Mouse (Mus musculus): ENCODE results near the gene Pygo2. TPM values are rescaled to one million over a fixed set of nuclear protein-coding genes. Genes with fewer than 3 reads are reported as not detected.

Gene Pygo2
- polyA plus RNA-seq, 1 experiment from 2014 or later = 19.4 TPM

- H3K36me3 ChIP-seq (ENCODE audit: insufficient read depth, low read length) = no peaks in the 10 kb centered on the region
- H3K9ac ChIP-seq (replicated peaks; ENCODE audit: low read depth) = no peak overlapping the region
- peak overlapping the region; percentile 87 for H3K4me2 ChIP-seq (replicated peaks; ENCODE audit: low read depth, low read length)
- WGBS = 1% methylated on average over 20 of the region's 20 CpGs
- H3K9me3 ChIP-seq (ENCODE audit: low read length) = no peaks in the 10 kb centered on the region
- H3K4me3 ChIP-seq (ENCODE audit: low read depth, low read length) = peak overlapping the region; percentile 71
- H3K27me3 ChIP-seq (replicated peaks; ENCODE audit: insufficient read depth, low read length) = no peaks in the 10 kb centered on the region
- ATAC-seq (no peak), DNase-seq (ENCODE audit: low spot score) (no peak)
- peaks cover 15% of the 10 kb centered on the region; the same call in 1 of the 2 replicates for H3K4me1 ChIP-seq (ENCODE audit: insufficient read depth, low read depth, low read length)
- no peak for TF ChIP-seq CTCF (IDR thresholded peaks at IDR 0.05)
- TF ChIP-seq EP300 (IDR thresholded peaks at IDR 0.05) = no peak
- peak overlapping the region; percentile 38; the same call in 1 of the 2 replicates for H3K27ac ChIP-seq (ENCODE audit: low read length)
Observed at GRCm38 (mm10) chr3:89417840-89418169, 12.2 kb upstream of the Pygo2 start.

- 0 out of 2 replicates have a peak, but pooled peaks cover 2% of the 10 kb centered on the region for H3K36me3 ChIP-seq (ENCODE audit: insufficient read depth, low read length)
- peak within 1 kb of the TSS; percentile 99 for H3K27ac ChIP-seq (ENCODE audit: low read length)
- peaks cover 15% of the 10 kb centered on the region; the same call in 1 of the 2 replicates for H3K4me1 ChIP-seq (ENCODE audit: insufficient read depth, low read depth, low read length)
- peak within 1 kb of the TSS; percentile 87 for H3K4me2 ChIP-seq (replicated peaks; ENCODE audit: low read depth, low read length)
- H3K9ac ChIP-seq (replicated peaks; ENCODE audit: low read depth) = peak within 1 kb of the TSS; percentile 77
- peak; percentile 91 for ATAC-seq
- no peaks in the 10 kb centered on the region for H3K9me3 ChIP-seq (ENCODE audit: low read length)
- 0% methylated on average over 39 of the region's 39 CpGs for WGBS
- no peaks in the 10 kb centered on the region for H3K27me3 ChIP-seq (replicated peaks; ENCODE audit: insufficient read depth, low read length)
- peak within 1 kb of the TSS; percentile 71 for H3K4me3 ChIP-seq (ENCODE audit: low read depth, low read length)
- TF ChIP-seq CTCF (IDR thresholded peaks at IDR 0.05) = no peak
- no peak for TF ChIP-seq EP300 (IDR thresholded peaks at IDR 0.05)
- peak; percentile 100 for DNase-seq (ENCODE audit: low spot score)
Observed at GRCm38 (mm10) chr3:89418170-89418860, 11.7 kb upstream of the Pygo2 start, which contains the start of the genes Cks1b and Shc1. Gene Cks1b, minus strand, starts transcription at chr3:89418383. Gene Shc1, plus strand, starts transcription at chr3:89418443.

- Histone ChIP-seq H3K9me3 (ENCODE audit: low read length) (no peaks in the 10 kb centered on the region), H3K9ac (replicated peaks; ENCODE audit: low read depth) (peak overlapping the region; percentile 77), H3K4me1 (ENCODE audit: insufficient read depth, low read depth, low read length) (peaks cover 15% of the 10 kb centered on the region; the same call in 1 of the 2 replicates), H3K36me3 (ENCODE audit: insufficient read depth, low read length) (0 out of 2 replicates have a peak, but pooled peaks cover 7% of the 10 kb centered on the region), H3K27ac (ENCODE audit: low read length) (peak overlapping the region; percentile 99), H3K4me3 (ENCODE audit: low read depth, low read length) (peak overlapping the region; percentile 71), H3K4me2 (replicated peaks; ENCODE audit: low read depth, low read length) (peak overlapping the region; percentile 87), H3K27me3 (replicated peaks; ENCODE audit: insufficient read depth, low read length) (no peaks in the 10 kb centered on the region)
- under 1% methylated on average over 16 of the region's 16 CpGs for WGBS
- ATAC-seq = peak; percentile 49
- no peak for TF ChIP-seq CTCF (IDR thresholded peaks at IDR 0.05)
- peak; percentile 68; the same call in 1 of the 2 replicates for TF ChIP-seq EP300 (IDR thresholded peaks at IDR 0.05)
- DNase-seq (ENCODE audit: low spot score) = peak; percentile 96
Observed at GRCm38 (mm10) chr3:89418861-89419250, 11.2 kb upstream of the Pygo2 start.

- TF ChIP-seq CTCF (IDR thresholded peaks at IDR 0.05) (no peak), EP300 (IDR thresholded peaks at IDR 0.05) (peak; percentile 84)
- under 1% methylated on average over 9 of the region's 9 CpGs for WGBS
- Histone ChIP-seq H3K9ac (replicated peaks; ENCODE audit: low read depth) (peak overlapping the region; percentile 77), H3K9me3 (ENCODE audit: low read length) (no peaks in the 10 kb centered on the region), H3K27me3 (replicated peaks; ENCODE audit: insufficient read depth, low read length) (no peaks in the 10 kb centered on the region), H3K36me3 (ENCODE audit: insufficient read depth, low read length) (0 out of 2 replicates have a peak, but pooled peaks cover 9% of the 10 kb centered on the region), H3K4me2 (replicated peaks; ENCODE audit: low read depth, low read length) (peak overlapping the region; percentile 87), H3K27ac (ENCODE audit: low read length) (peak overlapping the region; percentile 99), H3K4me3 (ENCODE audit: low read depth, low read length) (peak overlapping the region; percentile 71), H3K4me1 (ENCODE audit: insufficient read depth, low read depth, low read length) (peaks cover 15% of the 10 kb centered on the region; the same call in 1 of the 2 replicates)
- DNase-seq (ENCODE audit: low spot score) (peak; percentile 96), ATAC-seq (peak; percentile 30)
Observed at GRCm38 (mm10) chr3:89419571-89419970, 10.4 kb upstream of the Pygo2 start.

- peak overlapping the region; percentile 77 for H3K9ac ChIP-seq (replicated peaks; ENCODE audit: low read depth)
- H3K4me2 ChIP-seq (replicated peaks; ENCODE audit: low read depth, low read length) = peak overlapping the region; percentile 87
- H3K4me3 ChIP-seq (ENCODE audit: low read depth, low read length) = peak overlapping the region; percentile 71
- H3K27ac ChIP-seq (ENCODE audit: low read length) = peak overlapping the region; percentile 99
- no peak for TF ChIP-seq EP300 (IDR thresholded peaks at IDR 0.05)
- no peak for TF ChIP-seq CTCF (IDR thresholded peaks at IDR 0.05)
- WGBS = 14% methylated on average over 3 of the region's 3 CpGs
- DNase-seq (ENCODE audit: low spot score) (peak; percentile 70), ATAC-seq (no peak)
- 0 out of 2 replicates have a peak, but pooled peaks cover 9% of the 10 kb centered on the region for H3K36me3 ChIP-seq (ENCODE audit: insufficient read depth, low read length)
- H3K4me1 ChIP-seq (ENCODE audit: insufficient read depth, low read depth, low read length) = peaks cover 15% of the 10 kb centered on the region; the same call in 1 of the 2 replicates
- H3K27me3 ChIP-seq (replicated peaks; ENCODE audit: insufficient read depth, low read length) = no peaks in the 10 kb centered on the region
- H3K9me3 ChIP-seq (ENCODE audit: low read length) = no peaks in the 10 kb centered on the region
Observed at GRCm38 (mm10) chr3:89419981-89420380, 10.0 kb upstream of the Pygo2 start.

GRCm38 (mm10) chr3:89420421-89420820, 9.6 kb upstream of the Pygo2 start:
- 15% methylated on average over 2 of the region's 2 CpGs for WGBS
- no peaks in the 10 kb centered on the region for H3K27me3 ChIP-seq (replicated peaks; ENCODE audit: insufficient read depth, low read length)
- H3K4me3 ChIP-seq (ENCODE audit: low read depth, low read length) = peak overlapping the region; percentile 71; the same call in 1 of the 2 replicates
- H3K27ac ChIP-seq (ENCODE audit: low read length) = peak overlapping the region; percentile 99
- no peak for TF ChIP-seq CTCF (IDR thresholded peaks at IDR 0.05)
- H3K4me2 ChIP-seq (replicated peaks; ENCODE audit: low read depth, low read length) = peak overlapping the region; percentile 67
- H3K36me3 ChIP-seq (ENCODE audit: insufficient read depth, low read length) = peaks cover 12% of the 10 kb centered on the region; the same call in 1 of the 2 replicates
- H3K9ac ChIP-seq (replicated peaks; ENCODE audit: low read depth) = no peak overlapping the region
- ATAC-seq = no peak
- H3K4me1 ChIP-seq (ENCODE audit: insufficient read depth, low read depth, low read length) = peaks cover 15% of the 10 kb centered on the region; the same call in 1 of the 2 replicates
- no peak for DNase-seq (ENCODE audit: low spot score)
- no peaks in the 10 kb centered on the region for H3K9me3 ChIP-seq (ENCODE audit: low read length)
